Mouse (Mus musculus): ENCODE measurements at regions not wholly inside any gene's neighbourhood (a gene's known extent, or its start where the extent isn't known, plus 50 kb on each side); places are given as distances from the start of the nearest gene placed in this dataset.

GRCm38 (mm10) chr6:84261483-84261882 is 253.1 kb downstream of the Dysf start:
- no peak overlapping the region for H3K4me3 ChIP-seq
- no peaks in the 10 kb centered on the region for H3K4me1 ChIP-seq
- no peaks in the 10 kb centered on the region for H3K36me3 ChIP-seq
- H3K27ac ChIP-seq = no peak overlapping the region
- no peaks in the 10 kb centered on the region for H3K9me3 ChIP-seq
- peaks cover 30% of the 10 kb centered on the region for H3K27me3 ChIP-seq (ENCODE audit: insufficient read depth, poor library complexity, severe bottlenecking)
- whole genome bisulfite sequencing = 82% methylated on average over 3 of the region's 3 CpGs
- DNase-seq (ENCODE audit: low spot score) = no peak
